Mouse (Mus musculus): ENCODE results near the gene Cnr1.

Cnr1 gene

DNA sequence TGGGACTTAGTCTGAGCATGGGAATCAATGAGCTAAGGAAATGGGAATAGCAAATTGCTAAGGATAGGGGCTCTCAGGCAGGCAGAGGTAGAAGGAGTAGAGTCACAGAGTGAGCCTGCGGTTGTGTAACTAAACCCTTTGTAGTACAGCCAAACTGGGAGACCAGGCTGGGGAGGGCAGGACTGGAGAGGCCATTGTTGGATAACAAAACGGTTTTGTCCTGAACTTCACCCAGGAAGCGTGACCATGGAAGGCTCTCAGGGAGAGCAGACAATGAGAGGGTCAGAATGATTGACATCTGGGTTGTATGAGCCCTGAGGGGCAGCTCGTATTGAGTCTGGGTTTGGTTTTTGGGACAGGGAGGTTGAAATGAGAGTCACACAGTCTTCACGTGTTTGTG, 17.2 kb downstream of the Cnr1 start:
- no peak for DNase-seq (ENCODE audit: low spot score in 2 of 2)

GRCm38 (mm10) chr4:33943936-33944335, 19.5 kb downstream of the Cnr1 start:
- no peak for DNase-seq (ENCODE audit: low spot score in 2 of 2)

- DNase-seq (ENCODE audit: low spot score in 2 of 2) = no peak
These were observed 21.3 kb downstream of the Cnr1 start for GRCm38 (mm10) chr4:33945742-33946141.

GRCm38 (mm10) chr4:33947584-33947983, 23.2 kb downstream of the Cnr1 start:
- no peak for DNase-seq (ENCODE audit: low spot score in 2 of 2)

- DNase-seq (ENCODE audit: low spot score in 2 of 2) = no peak
These were observed 33.0 kb downstream of the Cnr1 start for GRCm38 (mm10) chr4:33957398-33957797.

- no peak for DNase-seq (ENCODE audit: low spot score in 2 of 2)
These were observed 34.1 kb downstream of the Cnr1 start for GRCm38 (mm10) chr4:33958515-33958914.

DNA sequence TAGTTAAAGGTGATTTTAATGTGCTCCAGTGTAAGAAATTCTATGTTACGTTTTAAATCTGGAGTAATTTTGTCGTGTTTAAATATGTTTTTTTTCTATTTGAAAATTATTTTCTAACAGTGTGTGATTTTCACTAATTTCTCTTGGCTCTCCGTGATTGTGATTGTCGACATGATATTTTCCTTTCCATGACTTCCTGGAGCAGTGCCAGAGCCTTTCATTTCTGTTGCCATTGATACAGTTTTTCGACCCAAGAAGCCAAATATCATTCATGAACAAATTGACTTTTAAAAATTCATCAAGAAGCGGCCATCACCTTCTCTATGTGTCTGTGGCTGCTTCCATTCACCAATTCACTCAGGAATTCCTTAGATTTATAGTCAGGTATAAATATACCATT, 35.4 kb downstream of the Cnr1 start:
- no peak for DNase-seq (ENCODE audit: low spot score in 2 of 2)

DNA sequence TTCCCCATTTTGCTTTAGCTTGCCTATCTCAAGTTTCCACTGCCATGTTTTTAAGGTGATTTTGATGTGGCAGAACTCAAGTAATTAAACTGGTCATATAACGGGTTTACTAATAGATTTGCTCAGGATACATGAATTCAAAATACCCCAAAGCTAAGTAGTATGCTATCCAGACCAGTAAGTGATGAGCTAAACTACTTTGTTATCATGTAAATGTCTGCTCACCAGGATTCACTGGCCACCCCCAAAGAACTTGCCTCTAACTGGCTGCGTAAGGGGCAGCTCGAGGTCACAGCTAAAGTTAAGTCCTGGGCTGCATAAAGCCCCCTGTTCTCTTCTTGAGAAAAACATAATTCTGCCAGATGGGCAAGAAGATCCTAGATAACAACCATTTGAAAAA, 46.3 kb downstream of the Cnr1 start:
- no peak for DNase-seq (ENCODE audit: low spot score in 2 of 2)

DNA sequence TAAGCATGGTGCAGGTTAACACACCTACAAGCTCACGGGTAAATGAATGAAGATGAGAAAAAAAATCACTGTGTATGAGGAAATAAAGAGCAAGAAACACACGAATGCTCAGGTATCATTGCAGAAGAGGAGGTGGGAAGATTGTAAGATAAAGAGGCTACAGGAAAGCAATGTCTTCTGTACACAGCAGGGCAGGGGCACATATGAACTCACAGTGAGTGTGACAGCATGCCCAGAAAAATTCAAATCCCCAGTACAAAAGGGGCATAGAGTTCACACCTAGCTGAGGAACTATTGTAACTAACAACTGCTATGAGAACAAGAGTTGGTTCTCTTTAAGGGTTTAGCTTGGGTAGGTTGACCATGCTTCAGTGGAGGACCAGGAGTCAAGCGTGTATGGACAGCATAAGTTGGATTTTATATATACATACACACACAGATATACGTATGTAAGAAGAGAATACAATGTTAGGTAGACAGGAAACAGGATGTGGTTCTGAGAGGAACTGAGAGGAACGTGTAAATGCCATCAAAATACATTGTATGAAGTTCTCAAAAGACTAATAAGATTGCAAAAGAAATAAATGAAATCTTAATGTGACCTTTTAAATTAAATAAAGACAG, 64.2 kb downstream of the Cnr1 start:
- DNase-seq (ENCODE audit: low spot score in 2 of 2) = no peak

DNA sequence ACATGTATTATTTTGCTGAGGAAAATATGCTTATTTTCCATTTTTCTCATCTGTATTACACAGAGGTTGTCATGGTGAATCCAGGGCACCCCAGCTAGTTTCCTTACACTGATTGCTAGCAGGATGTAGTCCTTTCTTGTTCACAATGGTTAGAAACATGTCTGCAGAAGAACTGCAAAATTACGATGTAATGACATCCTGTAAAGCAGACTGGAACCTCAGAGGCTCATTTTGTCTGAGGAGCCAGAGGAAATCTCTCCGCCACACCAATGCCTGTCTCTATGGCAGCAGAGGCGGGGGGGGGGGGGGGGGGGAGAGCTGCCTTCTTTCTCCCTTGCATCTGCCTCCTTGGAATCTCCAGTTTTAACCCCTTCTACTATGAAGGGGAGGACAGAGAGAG, 68.3 kb downstream of the Cnr1 start:
- DNase-seq (ENCODE audit: low spot score in 2 of 2) = no peak

GRCm38 (mm10) chr4:33996382-33996781, 72.0 kb downstream of the Cnr1 start:
- no peak for DNase-seq (ENCODE audit: low spot score in 2 of 2)

Data from urinary bladder, postnatal 36 days (tissue).